Mouse (Mus musculus) hindbrain, embryonic 12.5 days (tissue): ENCODE results near the gene Bnc2. TPM values are rescaled to one million over a fixed set of nuclear protein-coding genes. Genes with fewer than 3 reads are reported as not detected.

ENCODE experiments used
- ATAC-seq: fragments of 200-750 bp; cut with Nextera tagmentation; 2 replicates; pipeline ENCODE4 v1.8.0; 2017; ENCODE audit warnings: moderate TSS enrichment; ENCODE audit not compliant: low FRiP score
- H3K27ac ChIP-seq: fragments of 300-500 bp; sonication (generic); 2 replicates; pipeline ENCODE4 v1.5.1; 2016; ENCODE audit warnings: mild to moderate bottlenecking
- H3K27me3 ChIP-seq: fragments of 300-500 bp; sonication (generic); 2 replicates; pipeline ENCODE4 v1.6.1; 2016; ENCODE audit warnings: mild to moderate bottlenecking
- H3K36me3 ChIP-seq: fragments of 300-500 bp; sonication (generic); 2 replicates; pipeline ENCODE4 v1.6.1; 2016; ENCODE audit warnings: mild to moderate bottlenecking
- H3K4me1 ChIP-seq: fragments of 300-500 bp; sonication (generic); 2 replicates; pipeline ENCODE4 v1.6.1; 2016
- H3K4me2 ChIP-seq: fragments of 300-500 bp; sonication (generic); replicated peaks from 2 replicates; pipeline ENCODE4 v1.6.1; 2016; ENCODE audit warnings: mild to moderate bottlenecking
- H3K4me3 ChIP-seq: fragments of 300-500 bp; sonication (generic); 2 replicates; pipeline ENCODE4 v1.5.1; 2016; ENCODE audit warnings: mild to moderate bottlenecking
- H3K9ac ChIP-seq: fragments of 300-500 bp; sonication (generic); 2 replicates; pipeline ENCODE4 v1.6.1; 2016; ENCODE audit warnings: mild to moderate bottlenecking, moderate library complexity
- H3K9me3 ChIP-seq: fragments of 300-500 bp; sonication (generic); replicated peaks from 2 replicates; pipeline ENCODE4 v1.6.1; 2016; ENCODE audit warnings: mild to moderate bottlenecking
- WGBS: fragments of 180-500 bp; shearing (Covaris S2); methylation state at CpG from one replicate; pipeline ENCODE4 v1.1.7; 2016; 5-methylcytosine and 5-hydroxymethylcytosine counted together
- polyA plus RNA-seq: library from polyadenylated mRNA; unstranded; fragments of >200 nt; fragmentation: Nextera tagmentation; extraction: Ambion mirVana; gene quantifications from 2 replicates; pipeline ENCODE4 v1.2.1, GENCODE M21; 2016

Bnc2 gene
- polyA plus RNA-seq, 1 experiment from 2014 or later = 19.2 TPM

- no peaks in the 10 kb centered on the region for H3K36me3 ChIP-seq
- no peaks in the 10 kb centered on the region for H3K27me3 ChIP-seq
- H3K4me1 ChIP-seq = no peaks in the 10 kb centered on the region
- H3K4me3 ChIP-seq = no peak overlapping the region
- no peak overlapping the region for H3K9ac ChIP-seq
- H3K4me2 ChIP-seq = no peak overlapping the region
- H3K27ac ChIP-seq = no peak overlapping the region
- 70% methylated on average over 5 of the region's 5 CpGs for whole genome bisulfite sequencing
- ATAC-seq = no peak
- H3K9me3 ChIP-seq = no peaks in the 10 kb centered on the region
Observed at GRCm38 (mm10) chr4:84623312-84623711, 51.8 kb downstream of the Bnc2 start.

- no peak overlapping the region for H3K4me3 ChIP-seq
- no peak overlapping the region for H3K4me2 ChIP-seq
- H3K27ac ChIP-seq = no peak overlapping the region
- H3K4me1 ChIP-seq = no peaks in the 10 kb centered on the region
- no peak for ATAC-seq
- 95% methylated on average over 3 of the region's 3 CpGs for WGBS
- H3K9me3 ChIP-seq = no peaks in the 10 kb centered on the region
- H3K27me3 ChIP-seq = no peaks in the 10 kb centered on the region
- no peak overlapping the region for H3K9ac ChIP-seq
- H3K36me3 ChIP-seq = no peaks in the 10 kb centered on the region
Observed at GRCm38 (mm10) chr4:84621785-84622184, 53.3 kb downstream of the Bnc2 start.

DNA sequence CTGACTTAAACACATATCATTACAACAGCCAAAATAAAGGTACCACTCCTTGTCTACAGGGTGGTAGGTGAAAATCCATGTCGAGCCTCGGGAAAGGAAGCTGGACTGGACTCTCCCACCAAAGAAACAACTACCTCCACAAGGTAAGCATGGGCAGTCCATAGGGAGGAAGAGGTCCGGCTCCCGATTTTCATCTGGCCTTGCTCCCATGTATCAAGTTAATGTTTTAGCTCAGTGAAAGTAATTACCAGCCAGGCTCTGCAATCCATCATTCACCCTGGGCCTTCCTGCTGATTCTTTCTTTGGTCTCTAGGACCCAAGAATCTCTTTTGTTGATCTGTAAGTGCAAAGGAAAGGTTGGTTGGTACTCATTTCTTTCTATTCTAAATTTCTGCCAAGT, 65.2 kb downstream of the Bnc2 start:
- H3K4me2 ChIP-seq = no peak overlapping the region
- ATAC-seq = no peak
- 56% methylated on average over 4 of the region's 4 CpGs for WGBS
- no peaks in the 10 kb centered on the region for H3K9me3 ChIP-seq
- H3K36me3 ChIP-seq = no peaks in the 10 kb centered on the region
- no peaks in the 10 kb centered on the region for H3K27me3 ChIP-seq
- H3K4me3 ChIP-seq = no peak overlapping the region
- H3K9ac ChIP-seq = no peak overlapping the region
- H3K27ac ChIP-seq = no peak overlapping the region
- no peaks in the 10 kb centered on the region for H3K4me1 ChIP-seq

DNA sequence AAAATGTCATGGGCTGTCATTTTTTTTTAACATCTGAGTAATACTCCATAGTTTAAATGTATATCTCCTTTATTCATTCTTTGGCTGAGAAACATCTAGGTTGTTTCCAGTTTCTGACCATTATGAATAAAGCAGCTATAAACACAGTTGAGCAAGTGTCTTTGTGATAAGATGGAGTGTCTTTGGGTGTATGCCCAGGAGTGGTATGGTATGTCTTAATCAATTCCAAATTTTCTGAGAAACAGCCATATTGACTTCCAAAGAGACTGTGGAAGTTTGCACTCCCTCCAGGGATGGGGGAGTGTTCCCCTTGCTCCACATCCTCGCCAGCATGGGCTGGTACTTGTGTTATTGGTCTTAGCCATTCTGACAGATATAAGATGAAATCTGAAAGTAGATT, 70.6 kb downstream of the Bnc2 start:
- H3K4me3 ChIP-seq = no peak overlapping the region
- no peak for ATAC-seq
- no peaks in the 10 kb centered on the region for H3K27me3 ChIP-seq
- H3K27ac ChIP-seq = no peak overlapping the region
- H3K36me3 ChIP-seq = no peaks in the 10 kb centered on the region
- no peaks in the 10 kb centered on the region for H3K9me3 ChIP-seq
- H3K9ac ChIP-seq = no peak overlapping the region
- no peak overlapping the region for H3K4me2 ChIP-seq
- WGBS = 88% methylated on average over 1 of the region's 1 CpGs
- H3K4me1 ChIP-seq = no peaks in the 10 kb centered on the region

DNA sequence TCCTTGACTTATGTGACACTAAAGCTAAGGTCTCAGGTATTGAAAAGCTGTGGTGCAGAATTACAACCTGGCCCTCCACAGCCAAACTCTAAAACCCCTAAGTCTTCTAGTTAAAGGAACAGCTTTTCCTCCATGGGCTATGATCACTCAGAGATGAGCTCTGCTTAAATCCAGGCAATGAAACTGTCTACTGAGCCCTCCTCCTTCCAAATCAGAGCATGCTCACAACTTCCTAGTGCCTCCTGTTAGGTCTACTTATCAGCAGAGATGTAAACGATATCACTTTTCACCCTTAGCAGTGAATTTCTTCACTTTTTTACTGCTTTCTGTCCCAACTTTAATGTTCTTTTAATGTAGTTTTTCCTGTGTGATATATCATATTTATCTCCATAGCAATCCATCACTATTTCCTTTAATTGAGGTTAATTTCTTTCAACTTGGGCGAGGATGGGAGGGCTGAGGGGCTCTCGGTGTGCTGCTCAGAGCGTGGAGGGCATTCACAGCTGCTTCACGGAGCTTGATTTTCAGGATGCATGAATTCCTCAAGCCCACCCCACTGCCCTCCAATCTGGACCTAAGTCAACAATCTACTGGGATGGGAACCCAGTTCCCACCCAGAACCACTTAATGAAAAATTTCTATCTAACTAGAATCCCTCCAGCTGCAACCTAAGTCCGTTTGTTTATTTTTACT, 94.7 kb downstream of the Bnc2 start:
- no peak overlapping the region for H3K4me3 ChIP-seq

DNA sequence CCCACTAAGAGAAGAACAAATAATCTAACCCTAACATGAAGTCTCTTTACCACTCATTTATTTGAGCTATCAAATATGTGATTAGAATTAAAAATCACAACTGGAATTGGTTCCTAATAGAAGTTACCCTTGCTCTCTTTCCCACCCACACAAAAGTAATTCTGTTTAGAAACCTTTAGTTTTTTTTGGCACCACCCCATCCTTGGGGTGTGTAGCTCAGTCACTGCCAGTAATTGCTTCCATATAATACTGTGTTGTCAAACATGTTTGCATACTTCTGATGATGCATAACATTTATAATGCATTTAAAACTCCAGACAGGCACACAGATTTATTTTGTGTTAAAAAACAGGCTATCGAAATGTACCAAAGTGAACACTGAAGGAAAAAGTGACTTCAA, 96.8 kb downstream of the Bnc2 start:
- Histone ChIP-seq H3K4me3 (no peak overlapping the region), H3K9me3 (no peaks in the 10 kb centered on the region), H3K27me3 (no peaks in the 10 kb centered on the region), H3K4me1 (no peaks in the 10 kb centered on the region), H3K9ac (no peak overlapping the region), H3K36me3 (no peaks in the 10 kb centered on the region), H3K27ac (no peak overlapping the region), H3K4me2 (no peak overlapping the region)
- ATAC-seq = no peak
- WGBS = 95% methylated on average over 1 of the region's 1 CpGs

More for the DNA sequence above, 94.7 kb downstream of the Bnc2 start:
- H3K9ac ChIP-seq = no peak overlapping the region
- 70% methylated on average over 6 of the region's 6 CpGs for WGBS
- no peaks in the 10 kb centered on the region for H3K4me1 ChIP-seq
- no peaks in the 10 kb centered on the region for H3K36me3 ChIP-seq
- no peaks in the 10 kb centered on the region for H3K27me3 ChIP-seq
- no peak for ATAC-seq
- H3K27ac ChIP-seq = no peak overlapping the region
- no peaks in the 10 kb centered on the region for H3K9me3 ChIP-seq
- H3K4me2 ChIP-seq = no peak overlapping the region

- ATAC-seq = no peak
- Histone ChIP-seq H3K4me1 (no peaks in the 10 kb centered on the region), H3K27me3 (no peaks in the 10 kb centered on the region), H3K36me3 (no peaks in the 10 kb centered on the region), H3K4me3 (no peak overlapping the region), H3K9ac (no peak overlapping the region), H3K9me3 (no peaks in the 10 kb centered on the region), H3K27ac (no peak overlapping the region), H3K4me2 (no peak overlapping the region)
- 62% methylated on average over 8 of the region's 8 CpGs for WGBS
Observed at GRCm38 (mm10) chr4:84566123-84566522, 109.0 kb downstream of the Bnc2 start.

DNA sequence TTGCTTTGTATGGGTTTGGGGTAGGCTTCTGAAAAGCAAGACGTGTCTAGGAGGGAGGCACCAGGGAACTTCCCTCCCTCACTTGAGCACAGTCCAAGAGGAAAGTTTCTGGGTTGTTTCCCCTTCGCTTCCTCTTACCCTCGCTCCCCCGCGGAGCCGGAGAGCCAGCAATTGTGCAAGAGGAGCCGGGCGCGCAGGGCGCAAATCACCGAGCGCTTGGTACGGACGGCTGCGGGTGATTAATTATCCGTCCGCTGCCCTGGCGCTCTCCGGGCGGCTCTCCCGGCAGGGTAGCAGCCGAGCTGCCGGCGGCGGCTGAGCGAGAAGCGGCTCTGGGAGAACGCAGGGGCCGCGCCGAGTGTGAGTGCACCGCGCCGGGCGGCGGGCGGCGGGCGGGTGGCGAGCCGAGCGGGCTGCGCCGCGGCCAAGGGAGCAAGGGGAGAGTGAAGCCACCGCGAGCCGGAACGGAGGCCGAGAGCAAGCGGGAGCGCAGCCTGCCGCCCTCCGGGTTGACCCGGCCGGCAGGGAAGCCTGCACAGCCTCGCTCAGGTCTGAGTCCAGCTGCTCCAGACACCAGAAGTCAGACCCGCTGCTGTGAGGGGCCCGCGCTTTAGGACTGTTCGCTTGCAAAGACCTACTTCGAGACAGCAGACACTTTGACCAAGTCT, 129.7 kb downstream of the Bnc2 start:
- peak; percentile 88 for ATAC-seq
- Histone ChIP-seq H3K4me3 (peak overlapping the region; percentile 62), H3K36me3 (no peaks in the 10 kb centered on the region), H3K9ac (peak overlapping the region; percentile 85), H3K4me1 (peaks cover 18% of the 10 kb centered on the region), H3K27ac (peak overlapping the region; percentile 86), H3K9me3 (no peaks in the 10 kb centered on the region), H3K4me2 (peak overlapping the region; percentile 89), H3K27me3 (peaks cover 11% of the 10 kb centered on the region; the same call in 1 of the 2 replicates)
- WGBS = under 1% methylated on average over 59 of the region's 62 CpGs

DNA sequence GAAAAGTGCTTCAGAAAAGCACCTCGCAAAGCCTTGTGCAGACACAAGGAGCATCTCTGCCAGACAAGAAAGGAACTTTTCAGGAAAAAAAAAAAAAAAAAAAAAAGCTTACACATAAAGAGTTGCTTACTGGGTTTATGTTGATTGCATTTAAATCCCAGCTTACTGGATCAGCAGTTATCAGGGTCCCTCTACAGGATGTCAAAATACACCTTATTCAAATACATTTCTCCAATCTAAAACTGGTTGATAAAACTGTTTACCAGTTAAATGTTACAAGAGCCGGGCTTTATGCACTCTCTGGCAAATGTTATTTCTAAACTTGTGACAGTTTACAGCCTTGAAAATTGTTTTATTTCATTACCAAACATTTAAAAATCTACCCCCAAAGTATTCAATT, 130.4 kb downstream of the Bnc2 start:
- ATAC-seq = no peak
- 35% methylated on average over 2 of the region's 2 CpGs for WGBS
- Histone ChIP-seq H3K27ac (no peak overlapping the region), H3K4me2 (peak overlapping the region; percentile 89), H3K9ac (no peak overlapping the region), H3K36me3 (no peaks in the 10 kb centered on the region), H3K27me3 (peaks cover 11% of the 10 kb centered on the region; the same call in 1 of the 2 replicates), H3K4me1 (peaks cover 18% of the 10 kb centered on the region), H3K4me3 (0 out of 2 replicates have a peak overlapping the region, but pooled peaks have one; percentile 8), H3K9me3 (no peaks in the 10 kb centered on the region)

DNA sequence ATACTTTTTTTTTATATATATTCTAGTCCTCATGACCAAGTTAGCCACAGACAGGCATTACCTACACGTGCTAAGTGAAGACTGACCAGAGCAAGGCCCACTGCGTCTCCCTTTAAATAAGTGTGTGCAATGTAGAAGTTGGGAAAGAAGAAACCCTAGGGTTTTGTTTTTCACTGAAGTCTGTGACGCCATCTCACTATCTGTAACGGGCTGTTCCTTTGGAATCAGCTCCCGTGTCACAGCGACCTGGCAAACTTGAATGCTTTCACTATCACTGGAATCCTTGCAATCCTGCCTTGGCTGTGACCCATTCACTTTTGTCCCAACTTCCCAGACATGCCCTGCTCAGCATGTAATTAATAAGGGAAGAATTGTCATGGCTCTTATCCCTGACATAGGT, 134.5 kb downstream of the Bnc2 start:
- ATAC-seq = no peak
- Histone ChIP-seq H3K9me3 (no peaks in the 10 kb centered on the region), H3K4me1 (peaks cover 4% of the 10 kb centered on the region; the same call in 1 of the 2 replicates), H3K4me3 (no peak overlapping the region), H3K27me3 (no peaks in the 10 kb centered on the region), H3K4me2 (no peak overlapping the region), H3K9ac (no peak overlapping the region), H3K27ac (no peak overlapping the region), H3K36me3 (no peaks in the 10 kb centered on the region)
- WGBS = 75% methylated on average over 6 of the region's 6 CpGs

DNA sequence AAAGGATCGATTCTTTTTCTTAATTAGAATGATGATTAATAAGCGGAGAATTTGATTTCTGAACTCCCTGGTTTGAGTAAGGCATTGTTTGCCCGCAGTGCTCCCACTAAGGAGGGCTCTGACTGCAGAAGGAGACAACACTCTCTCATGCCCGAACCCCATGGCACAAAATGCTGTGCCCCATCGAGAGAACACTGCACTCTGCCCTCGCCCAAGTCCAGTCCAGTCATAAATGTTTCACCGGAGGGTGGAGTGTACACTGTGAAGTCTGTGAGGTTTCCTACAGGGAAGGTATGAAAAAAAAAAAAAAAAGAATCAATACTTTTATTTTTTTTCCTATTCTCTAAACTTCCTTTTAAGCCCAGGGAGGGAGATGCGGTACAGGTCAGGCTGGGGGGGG, 135.7 kb downstream of the Bnc2 start:
- Histone ChIP-seq H3K27me3 (no peaks in the 10 kb centered on the region), H3K27ac (no peak overlapping the region), H3K36me3 (no peaks in the 10 kb centered on the region), H3K9ac (no peak overlapping the region), H3K9me3 (no peaks in the 10 kb centered on the region), H3K4me1 (peaks cover 4% of the 10 kb centered on the region; the same call in 1 of the 2 replicates), H3K4me2 (no peak overlapping the region), H3K4me3 (no peak overlapping the region)
- 79% methylated on average over 8 of the region's 8 CpGs for WGBS
- no peak for ATAC-seq

- H3K27ac ChIP-seq = peak overlapping the region; percentile 48; the same call in 1 of the 2 replicates
- H3K9me3 ChIP-seq = no peaks in the 10 kb centered on the region
- ATAC-seq = peak; percentile 93
- WGBS = 53% methylated on average over 11 of the region's 11 CpGs
- H3K4me2 ChIP-seq = no peak overlapping the region
- no peak overlapping the region for H3K4me3 ChIP-seq
- H3K4me1 ChIP-seq = peaks cover 33% of the 10 kb centered on the region
- H3K36me3 ChIP-seq = no peaks in the 10 kb centered on the region
- H3K27me3 ChIP-seq = no peaks in the 10 kb centered on the region
- H3K9ac ChIP-seq = no peak overlapping the region
Observed at GRCm38 (mm10) chr4:84528886-84529789, 145.9 kb downstream of the Bnc2 start.
